Mouse (Mus musculus): ENCODE data around the gene Thy1. TPM values are rescaled to one million over a fixed set of nuclear protein-coding genes. Genes with fewer than 3 reads are reported as not detected.

The Thy1 gene
- 6.4 and 39.0 TPM in 2 replicates for polyA plus RNA-seq (2012; ENCODE audit: low replicate concordance)

GRCm38 (mm10) chr9:44042836-44043707 is at the start of gene Thy1:
Gene Thy1 (plus strand): TSS chr9:44043384.

GRCm38 (mm10) chr9:44066785-44067225 is 23.6 kb downstream of the Thy1 start, which contains the start of gene Usp2:
Gene Usp2 (plus strand): TSS chr9:44067021.

Other genes with a start within 250 kb of the Thy1 start
- 1.1 and 4.2 TPM in 2 replicates for gene Usp2, start 23.6 kb downstream of the Thy1 start, polyA plus RNA-seq (2012; ENCODE audit: low replicate concordance)
- gene Mfrp, start 58.3 kb downstream of the Thy1 start, polyA plus RNA-seq (2012; ENCODE audit: low replicate concordance), result not detected in 2 replicates
- gene C1qtnf5, start 63.9 kb downstream of the Thy1 start, polyA plus RNA-seq (2012; ENCODE audit: low replicate concordance), result 2.1 and 3.0 TPM in 2 replicates
- gene Gm49380, start 70.1 kb downstream of the Thy1 start, polyA plus RNA-seq (2012; ENCODE audit: low replicate concordance), result not detected in 2 replicates
- gene Rnf26, start 70.1 kb downstream of the Thy1 start, polyA plus RNA-seq (2012; ENCODE audit: low replicate concordance), result 33.2 and 75.2 TPM in 2 replicates
- gene Mcam, start 91.1 kb downstream of the Thy1 start, polyA plus RNA-seq (2012; ENCODE audit: low replicate concordance), result 0.79 and 1.2 TPM in 2 replicates
- 11.0 and 15.0 TPM in 2 replicates for gene Cbl, start 190.7 kb downstream of the Thy1 start, polyA plus RNA-seq (2012; ENCODE audit: low replicate concordance)
- not detected in 2 replicates for gene Ccdc153, start 197.3 kb downstream of the Thy1 start, polyA plus RNA-seq (2012; ENCODE audit: low replicate concordance)
- 0.33 and 0.35 TPM in 2 replicates for gene Pdzd3, start 208.1 kb downstream of the Thy1 start, polyA plus RNA-seq (2012; ENCODE audit: low replicate concordance)
- 3.5 and 3.6 TPM in 2 replicates for gene Nlrx1, start 225.2 kb downstream of the Thy1 start, polyA plus RNA-seq (2012; ENCODE audit: low replicate concordance)
- gene Abcg4, start 245.2 kb downstream of the Thy1 start, polyA plus RNA-seq (2012; ENCODE audit: low replicate concordance), result 73.8 and 199 TPM in 2 replicates

All from leukemia stem cell, adult 10-12 weeks (primary cell).